Mouse (Mus musculus) CD4-positive helper T cell, adult 2 months (primary cell): Measurements from ENCODE around the gene Nab2.

Source experiments
- DNase-seq: peaks from one replicate; pipeline ENCODE4 v3.0.0-alpha.2; 2012; ENCODE audit warnings: low read depth, missing footprints, low spot score

The Nab2 gene

DNA sequence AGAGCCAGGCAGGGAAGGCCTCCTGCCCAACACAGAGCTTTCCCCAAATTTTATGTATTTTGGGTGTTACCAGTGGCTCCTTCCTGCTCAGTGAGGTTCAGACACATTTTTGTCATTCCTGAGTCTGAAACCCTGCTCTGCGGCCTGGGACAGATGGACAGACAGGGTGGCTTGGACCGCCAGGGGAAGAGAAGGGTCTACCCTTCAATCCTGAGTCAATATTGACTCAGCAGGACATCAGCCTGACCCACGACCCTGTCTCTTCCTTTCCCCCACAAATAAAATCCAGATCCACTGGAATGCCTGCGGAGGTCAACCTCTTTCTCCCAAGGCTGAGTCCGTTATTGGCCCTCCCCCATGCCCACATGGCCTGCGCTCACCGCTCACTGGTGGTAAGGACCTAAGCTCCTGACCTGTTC, 52.1 kb downstream of the Nab2 start:
- no peak for DNase-seq

DNA sequence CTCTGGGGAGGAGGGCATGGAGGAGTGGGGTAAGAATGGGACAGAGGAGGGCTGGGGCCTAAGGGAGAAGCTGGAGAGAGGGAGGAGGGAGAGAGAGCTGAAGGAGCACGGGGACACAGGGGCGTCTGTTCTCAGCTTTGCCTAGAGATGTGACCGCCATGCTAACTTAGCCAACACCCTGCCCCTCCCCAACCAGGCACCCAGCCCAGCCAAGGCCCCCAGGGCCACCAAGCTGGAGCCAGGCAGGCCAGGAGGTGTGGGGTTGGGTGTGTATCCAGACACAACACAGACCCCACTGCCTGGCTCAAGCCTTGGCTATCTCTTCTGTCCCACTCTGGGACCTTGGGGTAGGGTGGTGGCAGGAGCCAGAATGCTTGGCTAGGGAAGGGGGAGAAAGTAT, 52.8 kb downstream of the Nab2 start:
- DNase-seq, result no peak

DNA sequence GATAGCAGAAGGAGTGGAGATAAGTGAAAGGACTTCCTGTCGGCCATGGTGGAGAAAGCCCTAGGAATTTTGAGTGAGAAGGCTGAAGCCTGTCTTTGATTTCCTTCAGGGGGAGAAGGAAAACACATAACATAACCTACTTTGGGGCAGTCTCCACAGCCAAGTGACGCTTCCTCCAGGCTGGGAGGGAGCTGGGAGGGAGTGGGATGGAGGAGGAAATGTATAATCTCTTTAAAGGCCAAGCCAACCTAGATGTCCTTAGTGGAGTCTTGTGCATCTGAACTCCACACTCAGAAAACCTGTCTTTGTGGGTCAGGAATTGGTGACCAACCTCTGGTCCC, 53.4 kb downstream of the Nab2 start:
- DNase-seq, result no peak

DNA sequence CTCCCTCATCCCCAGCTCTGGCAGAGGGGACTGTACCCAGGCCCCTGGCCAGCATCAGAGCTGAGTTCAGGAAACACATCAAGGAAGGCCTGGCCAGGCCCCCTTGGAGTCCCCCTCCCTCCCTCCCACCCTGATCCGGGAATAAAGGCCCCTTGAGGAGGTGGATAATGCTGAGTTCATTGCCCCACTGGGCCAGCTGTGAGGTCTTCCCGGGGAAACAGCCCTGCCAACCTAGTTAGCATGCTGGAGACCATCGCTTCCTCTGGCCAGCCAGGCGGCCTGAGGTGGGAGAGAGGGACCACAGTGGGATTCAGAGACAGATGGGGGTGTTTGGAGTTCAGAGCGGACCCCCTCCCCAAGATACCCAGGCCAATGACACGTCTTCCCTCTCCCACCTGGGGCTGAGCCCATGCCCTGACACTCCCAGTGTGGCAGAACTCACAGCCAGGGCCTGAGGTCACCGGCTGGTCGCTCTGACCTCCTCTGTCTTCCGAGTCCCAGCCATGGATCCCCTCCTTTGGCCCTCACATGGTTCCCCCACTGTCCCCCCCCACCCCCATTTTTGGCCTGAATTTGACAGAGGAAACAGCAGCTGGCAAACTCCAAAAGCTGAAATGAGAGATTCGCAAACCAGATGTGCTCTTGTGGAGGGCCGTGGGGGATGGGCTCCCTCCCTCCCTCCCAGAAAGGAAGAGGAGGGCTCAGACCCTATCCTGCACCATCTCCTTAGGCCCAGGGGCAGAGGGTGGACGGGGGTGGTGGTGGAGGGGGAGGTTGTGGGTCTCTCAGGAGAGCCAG, 53.9 kb downstream of the Nab2 start:
- DNase-seq, result no peak

DNA sequence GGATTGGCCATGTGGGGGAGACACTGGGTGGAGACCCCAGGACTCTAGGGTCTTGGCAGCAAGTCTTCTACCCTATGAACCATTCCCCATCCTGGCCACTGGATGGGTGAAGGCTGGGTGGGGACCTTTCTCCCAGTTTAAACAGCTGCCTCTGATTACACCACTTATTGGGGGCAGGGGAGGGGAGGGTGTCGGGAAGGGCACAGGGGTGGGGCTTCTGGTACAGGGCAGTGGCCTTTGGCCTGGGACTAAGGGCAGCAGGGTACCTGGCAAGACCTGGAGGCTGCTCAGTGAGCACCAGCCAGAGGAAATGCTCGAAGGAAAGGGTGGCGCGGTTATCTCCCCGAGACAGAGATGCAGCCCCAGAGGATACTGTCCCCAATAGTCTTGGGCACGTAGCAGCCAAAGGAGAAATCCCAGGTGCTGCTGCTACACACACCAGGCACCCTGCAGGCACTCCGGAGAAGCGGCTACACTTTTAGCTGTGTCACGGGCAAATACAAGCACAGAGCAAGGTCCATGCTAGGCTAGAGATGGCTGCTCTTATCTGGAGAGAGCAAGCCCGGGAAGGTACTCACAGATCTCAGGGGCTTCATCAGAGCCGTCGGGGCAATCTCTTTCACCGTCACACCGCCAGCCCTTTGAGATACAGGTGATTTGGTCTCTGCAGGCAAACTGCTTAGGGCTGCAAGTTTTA, 56.1 kb downstream of the Nab2 start:
- DNase-seq, result no peak
